Mouse (Mus musculus): ENCODE results near the gene Tbc1d7. TPM values are rescaled to one million over a fixed set of nuclear protein-coding genes. Genes with fewer than 3 reads are reported as not detected.

The Tbc1d7 gene
- polyA plus RNA-seq, 1 experiment = 31.4 TPM

DNA sequence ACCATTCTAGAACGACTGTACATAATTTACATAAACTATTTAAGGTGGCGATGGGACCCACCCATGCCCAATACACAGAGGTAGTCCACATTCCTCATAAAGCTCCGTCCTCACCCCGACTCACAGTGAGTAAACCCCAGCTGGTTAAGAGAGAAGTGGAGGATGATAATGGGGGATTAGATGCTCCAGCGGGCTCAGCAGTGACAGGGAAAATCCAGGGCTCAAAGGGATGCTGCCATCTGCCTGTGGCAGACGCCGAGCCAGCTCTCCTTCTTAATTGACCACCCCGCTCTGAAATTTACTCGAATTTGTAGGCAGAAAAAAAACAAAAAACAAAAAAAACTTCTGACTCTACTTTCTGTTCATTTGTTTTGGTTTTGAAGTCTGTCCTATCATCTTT is 3.6 kb downstream of the Tbc1d7 start:
- no peak overlapping the region for H3ac ChIP-seq (ENCODE audit: control insufficient read depth, insufficient read length)
- TF ChIP-seq CEBPB (IDR thresholded peaks at IDR 0.05; ENCODE audit: insufficient read depth, poor library complexity, severe bottlenecking) = no peak
- no peak for TF ChIP-seq TCF3 (IDR thresholded peaks at IDR 0.05; ENCODE audit: insufficient read length, low read depth)
- no peak for TF ChIP-seq E2F4 (IDR thresholded peaks at IDR 0.05; ENCODE audit: insufficient read depth)
- no peak for TF ChIP-seq TCF12 (IDR thresholded peaks at IDR 0.05; ENCODE audit: insufficient read depth, poor library complexity, severe bottlenecking)
- no peak for TF ChIP-seq MAX (IDR thresholded peaks at IDR 0.05; ENCODE audit: low read depth)
- TF ChIP-seq USF1 (IDR thresholded peaks at IDR 0.05; ENCODE audit: low read depth) = no peak
- no peak for TF ChIP-seq REST (IDR thresholded peaks at IDR 0.05; ENCODE audit: insufficient read depth, insufficient read length)
- no peak for TF ChIP-seq POLR2AphosphoS2 (IDR thresholded peaks at IDR 0.05; ENCODE audit: insufficient read length, low read depth)
- no peak overlapping the region for H3K4me3 ChIP-seq
- peaks cover 3% of the 10 kb centered on the region for H3K36me3 ChIP-seq (ENCODE audit: control insufficient read depth, insufficient read depth)
- H3K27me3 ChIP-seq (ENCODE audit: control insufficient read depth, insufficient read depth, insufficient read length) = no peaks in the 10 kb centered on the region
- no peaks in the 10 kb centered on the region for H3K79me2 ChIP-seq (ENCODE audit: control insufficient read depth, insufficient read depth)
- H3K4me2 ChIP-seq (ENCODE audit: low read depth) = no peak overlapping the region

DNA sequence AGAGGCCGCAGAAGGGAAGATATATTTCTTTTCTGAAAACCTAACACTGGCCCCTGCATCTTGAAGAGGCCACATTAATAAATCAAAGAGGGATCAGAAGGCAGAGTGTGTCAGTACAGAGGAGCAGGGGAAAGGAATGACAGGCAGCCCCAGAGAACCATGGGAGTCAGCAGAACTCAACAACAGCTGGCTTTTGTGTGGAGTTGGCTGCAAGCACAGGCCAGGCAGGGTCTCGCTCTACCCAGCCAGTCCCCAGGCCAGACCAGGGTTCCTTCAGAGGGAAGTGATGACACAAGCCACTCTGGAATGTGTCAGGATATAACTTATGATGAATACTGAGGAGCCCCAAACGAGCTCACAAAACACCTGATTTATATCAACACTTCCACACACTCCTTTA is 11.9 kb downstream of the Tbc1d7 start:
- no peak overlapping the region for H3K4me3 ChIP-seq
- no peak overlapping the region for H3K4me2 ChIP-seq (ENCODE audit: low read depth)
- H3ac ChIP-seq (ENCODE audit: control insufficient read depth, insufficient read length) = no peak overlapping the region
- H3K36me3 ChIP-seq (ENCODE audit: control insufficient read depth, insufficient read depth) = no peaks in the 10 kb centered on the region
- TF ChIP-seq MYOG (IDR thresholded peaks at IDR 0.05; ENCODE audit: control insufficient read depth in 1 of 3, insufficient read depth in 1 of 3, insufficient read length in 2 of 3, low read depth in 2 of 3) = peak in 1 of 3 experiments; percentile 27
- TF ChIP-seq SRF (IDR thresholded peaks at IDR 0.05; ENCODE audit: control insufficient read depth, insufficient read length, low read depth) = no peak
- TF ChIP-seq TCF3 (IDR thresholded peaks at IDR 0.05; ENCODE audit: insufficient read length, low read depth) = no peak
- no peaks in the 10 kb centered on the region for H3K79me2 ChIP-seq (ENCODE audit: control insufficient read depth, insufficient read depth)
- H3K27me3 ChIP-seq (ENCODE audit: control insufficient read depth, insufficient read depth, insufficient read length) = no peaks in the 10 kb centered on the region

DNA sequence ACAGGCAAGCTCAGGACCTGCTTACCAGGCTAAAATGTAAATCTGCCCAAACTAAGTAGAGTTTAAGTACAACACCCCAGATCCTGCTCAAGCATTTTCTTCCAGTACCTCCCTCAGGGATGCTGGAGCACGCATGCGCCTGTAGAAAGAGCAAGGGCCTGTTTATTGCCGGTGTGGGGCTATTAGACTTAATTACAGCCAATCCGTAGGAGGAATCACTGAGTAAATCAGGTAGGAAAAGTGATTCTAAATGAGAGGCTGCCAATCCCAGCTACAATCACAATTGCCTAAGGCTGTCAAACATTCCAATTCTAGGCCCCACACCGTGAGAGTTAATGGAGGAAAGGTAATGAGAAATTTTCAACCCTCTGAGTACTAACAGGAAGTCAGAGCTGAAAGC is 13.0 kb downstream of the Tbc1d7 start:
- Histone ChIP-seq H3K4me3 (no peak overlapping the region), H3K79me2 (ENCODE audit: control insufficient read depth, insufficient read depth) (no peaks in the 10 kb centered on the region), H3K36me3 (ENCODE audit: control insufficient read depth, insufficient read depth) (no peaks in the 10 kb centered on the region), H3K27me3 (ENCODE audit: control insufficient read depth, insufficient read depth, insufficient read length) (no peaks in the 10 kb centered on the region), H3K4me2 (ENCODE audit: low read depth) (no peak overlapping the region), H3ac (ENCODE audit: control insufficient read depth, insufficient read length) (no peak overlapping the region)
- TF ChIP-seq TCF12 (IDR thresholded peaks at IDR 0.05; ENCODE audit: insufficient read depth, poor library complexity, severe bottlenecking) = no peak
- TF ChIP-seq POLR2A (IDR thresholded peaks at IDR 0.05; ENCODE audit: insufficient read length, low read depth) = no peak
- TF ChIP-seq E2F4 (IDR thresholded peaks at IDR 0.05; ENCODE audit: insufficient read depth) = no peak
- TF ChIP-seq MYOG (IDR thresholded peaks at IDR 0.05; ENCODE audit: control insufficient read depth in 1 of 3, insufficient read depth in 1 of 3, insufficient read length in 2 of 3, low read depth in 2 of 3) = no peak
- no peak for TF ChIP-seq USF1 (IDR thresholded peaks at IDR 0.05; ENCODE audit: low read depth)
- no peak for TF ChIP-seq POLR2AphosphoS2 (IDR thresholded peaks at IDR 0.05; ENCODE audit: insufficient read length, low read depth)
- no peak for TF ChIP-seq REST (IDR thresholded peaks at IDR 0.05; ENCODE audit: insufficient read depth, insufficient read length)
- TF ChIP-seq MYOD1 (IDR thresholded peaks at IDR 0.05; ENCODE audit: control insufficient read depth in 1 of 3, insufficient read length in 2 of 3, low read depth in 2 of 3) = no peak
- no peak for TF ChIP-seq TCF3 (IDR thresholded peaks at IDR 0.05; ENCODE audit: insufficient read length, low read depth)
- no peak for TF ChIP-seq CEBPB (IDR thresholded peaks at IDR 0.05; ENCODE audit: insufficient read depth, poor library complexity, severe bottlenecking)
- TF ChIP-seq SRF (IDR thresholded peaks at IDR 0.05; ENCODE audit: control insufficient read depth, insufficient read length, low read depth) = no peak
- TF ChIP-seq MAX (IDR thresholded peaks at IDR 0.05; ENCODE audit: low read depth) = no peak

DNA sequence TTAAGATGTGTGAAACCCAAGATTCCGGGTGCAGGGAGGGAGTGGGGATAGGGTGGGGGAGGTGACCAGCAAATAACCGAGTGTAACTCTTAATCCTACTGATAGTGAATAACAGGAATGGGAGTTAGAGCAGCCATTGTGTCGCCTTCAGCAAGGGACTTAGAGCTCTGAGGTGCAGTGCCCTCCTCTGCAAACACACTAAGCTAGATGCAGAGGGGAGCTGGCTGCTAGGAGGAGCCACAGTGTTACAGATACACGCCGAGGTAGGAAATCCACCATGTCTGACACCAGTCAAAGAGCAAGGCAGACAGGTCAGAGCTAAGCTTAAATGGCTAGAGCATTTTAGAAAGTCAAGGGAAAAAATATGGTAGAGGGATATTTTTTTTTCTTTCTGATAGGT is 13.9 kb downstream of the Tbc1d7 start:
- Histone ChIP-seq H3K36me3 (ENCODE audit: control insufficient read depth, insufficient read depth) (no peaks in the 10 kb centered on the region), H3K4me3 (no peak overlapping the region), H3ac (ENCODE audit: control insufficient read depth, insufficient read length) (no peak overlapping the region)

DNA sequence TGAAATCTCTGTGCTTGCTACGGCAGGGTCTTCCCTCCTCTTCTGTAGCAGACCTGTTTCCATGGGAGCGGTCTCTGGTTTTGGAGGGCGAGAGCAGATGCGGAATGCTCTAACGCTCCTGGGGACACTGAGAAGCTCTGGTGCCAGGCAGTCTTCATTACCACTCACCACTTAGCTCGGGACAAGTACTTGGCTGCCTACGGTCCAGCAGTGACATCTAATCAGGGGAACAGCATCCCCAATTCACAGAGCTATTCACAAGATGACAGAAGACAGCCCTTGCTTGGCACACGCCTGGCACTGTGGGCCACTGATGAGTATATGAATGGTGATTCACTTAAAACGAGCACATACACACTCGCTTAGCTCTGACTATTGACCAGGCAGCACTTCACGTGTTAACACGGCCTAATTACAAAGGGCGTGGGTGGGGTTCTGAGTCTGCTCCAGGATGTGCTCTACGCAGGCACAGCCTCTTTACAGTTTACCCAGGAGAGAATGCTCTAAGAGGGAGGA is 19.2 kb downstream of the Tbc1d7 start:
- H3K4me2 ChIP-seq (ENCODE audit: low read depth) = no peak overlapping the region
- H3K36me3 ChIP-seq (ENCODE audit: control insufficient read depth, insufficient read depth) = no peaks in the 10 kb centered on the region
- no peak overlapping the region for H3ac ChIP-seq (ENCODE audit: control insufficient read depth, insufficient read length)

More for the DNA sequence above, 13.9 kb downstream of the Tbc1d7 start:
- Histone ChIP-seq H3K79me2 (ENCODE audit: control insufficient read depth, insufficient read depth) (no peaks in the 10 kb centered on the region), H3K27me3 (ENCODE audit: control insufficient read depth, insufficient read depth, insufficient read length) (no peaks in the 10 kb centered on the region), H3K4me2 (ENCODE audit: low read depth) (no peak overlapping the region)
- TF ChIP-seq POLR2AphosphoS2 (IDR thresholded peaks at IDR 0.05; ENCODE audit: insufficient read length, low read depth) (no peak), CEBPB (IDR thresholded peaks at IDR 0.05; ENCODE audit: insufficient read depth, poor library complexity, severe bottlenecking) (no peak), POLR2A (IDR thresholded peaks at IDR 0.05; ENCODE audit: insufficient read length, low read depth) (no peak), REST (IDR thresholded peaks at IDR 0.05; ENCODE audit: insufficient read depth, insufficient read length) (no peak), MYOD1 (IDR thresholded peaks at IDR 0.05; ENCODE audit: control insufficient read depth in 1 of 3, insufficient read length in 2 of 3, low read depth in 2 of 3) (no peak), TCF3 (IDR thresholded peaks at IDR 0.05; ENCODE audit: insufficient read length, low read depth) (no peak), SRF (IDR thresholded peaks at IDR 0.05; ENCODE audit: control insufficient read depth, insufficient read length, low read depth) (no peak), MAX (IDR thresholded peaks at IDR 0.05; ENCODE audit: low read depth) (no peak), USF1 (IDR thresholded peaks at IDR 0.05; ENCODE audit: low read depth) (no peak), MYOG (IDR thresholded peaks at IDR 0.05; ENCODE audit: control insufficient read depth in 1 of 3, insufficient read depth in 1 of 3, insufficient read length in 2 of 3, low read depth in 2 of 3) (no peak)

More for the DNA sequence above, 19.2 kb downstream of the Tbc1d7 start:
- Histone ChIP-seq H3K4me3 (no peak overlapping the region), H3K27me3 (ENCODE audit: control insufficient read depth, insufficient read depth, insufficient read length) (no peaks in the 10 kb centered on the region), H3K79me2 (ENCODE audit: control insufficient read depth, insufficient read depth) (no peaks in the 10 kb centered on the region)
- no peak for TF ChIP-seq TCF12 (IDR thresholded peaks at IDR 0.05; ENCODE audit: insufficient read depth, poor library complexity, severe bottlenecking)
- no peak for TF ChIP-seq SRF (IDR thresholded peaks at IDR 0.05; ENCODE audit: control insufficient read depth, insufficient read length, low read depth)
- TF ChIP-seq REST (IDR thresholded peaks at IDR 0.05; ENCODE audit: insufficient read depth, insufficient read length) = no peak
- no peak for TF ChIP-seq MYOG (IDR thresholded peaks at IDR 0.05; ENCODE audit: control insufficient read depth in 1 of 3, insufficient read depth in 1 of 3, insufficient read length in 2 of 3, low read depth in 2 of 3)
- TF ChIP-seq CEBPB (IDR thresholded peaks at IDR 0.05; ENCODE audit: insufficient read depth, poor library complexity, severe bottlenecking) = no peak
- TF ChIP-seq USF1 (IDR thresholded peaks at IDR 0.05; ENCODE audit: low read depth) = no peak
- no peak for TF ChIP-seq POLR2AphosphoS2 (IDR thresholded peaks at IDR 0.05; ENCODE audit: insufficient read length, low read depth)
